In genomic region chr10:115717064-115717463, GRCm38 (mm10) we compare ENCODE assay signal across 24 mouse cellular contexts.
"Had no signal": no experiment of that assay in that cellular context is flagged by ENCODE, and none has a peak within 500 bp of the region (broad histone marks: within the 10 kb centered on the region; RNA-seq: fewer than 3 reads in every experiment).

No protein-coding gene starts in this region.

- H3K9me3 ChIP-seq: heart, embryonic 13.5 days; heart, embryonic 15.5 days; hindbrain, embryonic 13.5 days; kidney, embryonic 15.5 days; limb, embryonic 13.5 days; limb, embryonic 15.5 days; liver, embryonic 12.5 days had no signal

- DNase-seq: forebrain, postnatal 0 days; gastrocnemius, postnatal 14 days; gastrocnemius, postnatal 36 days; heart, adult 11 months; heart, adult 2 months; heart, postnatal 14 days; heart, postnatal 36 days; kidney, adult 18-20 months; kidney, adult 8-10 months; kidney, postnatal 14 days; kidney, postnatal 36 days; layer of hippocampus, adult 9-11 months; layer of hippocampus, postnatal 36 days; left cerebral cortex, postnatal 4 days had no signal

- H3K27ac ChIP-seq: heart, adult 2 months; heart, embryonic 13.5 days; heart, embryonic 15.5 days; hindbrain, embryonic 13.5 days; hindbrain, postnatal 0 days; kidney, embryonic 15.5 days; limb, embryonic 13.5 days; limb, embryonic 15.5 days; liver, embryonic 12.5 days; liver, embryonic 14.5 days had no signal

- H3K4me2 ChIP-seq: heart, embryonic 13.5 days; heart, embryonic 15.5 days; kidney, embryonic 15.5 days; limb, embryonic 13.5 days; limb, embryonic 15.5 days; liver, embryonic 12.5 days had no signal

- H3K27me3 ChIP-seq: heart, embryonic 13.5 days; heart, embryonic 15.5 days; hindbrain, embryonic 13.5 days; kidney, embryonic 15.5 days; limb, embryonic 13.5 days; limb, embryonic 15.5 days; liver, embryonic 12.5 days had no signal

- H3K9ac ChIP-seq: forebrain, postnatal 0 days; heart, embryonic 13.5 days; heart, embryonic 15.5 days; hindbrain, embryonic 13.5 days; kidney, embryonic 15.5 days; limb, embryonic 13.5 days; limb, embryonic 15.5 days; liver, embryonic 12.5 days; liver, embryonic 14.5 days had no signal

- H3K4me3 ChIP-seq: heart, adult 2 months; heart, embryonic 13.5 days; heart, embryonic 15.5 days; hindbrain, embryonic 13.5 days; kidney, embryonic 15.5 days; limb, embryonic 13.5 days; limb, embryonic 15.5 days; liver, embryonic 12.5 days had no signal

- H3K36me3 ChIP-seq: heart, embryonic 13.5 days; heart, embryonic 15.5 days; hindbrain, embryonic 13.5 days; kidney, embryonic 15.5 days; limb, embryonic 13.5 days; limb, embryonic 15.5 days; liver, embryonic 12.5 days had no signal

- ATAC-seq: forebrain, postnatal 0 days; hindbrain, postnatal 0 days; intestine, embryonic 16.5 days; liver, embryonic 12.5 days had no signal

- H3K4me1 ChIP-seq: heart, embryonic 13.5 days; heart, embryonic 15.5 days; limb, embryonic 13.5 days; limb, embryonic 15.5 days; liver, embryonic 12.5 days had no signal
